Mouse (Mus musculus) cerebellum, adult 2 months (tissue): Measurements from ENCODE around the gene Mtnr1b. TPM values are rescaled to one million over a fixed set of nuclear protein-coding genes. Genes with fewer than 3 reads are reported as not detected.
A peak's percentile ranks its signal among the peaks of the same experiment; 100 is the strongest.

Source experiments
- DNase-seq, 2 experiments: peaks; one replicate each; pipeline ENCODE4 v3.0.0; 2021
- H3K27ac ChIP-seq: fragments of 200-500 bp; 2 replicates; pipeline ENCODE4 v1.5.1; 2012; ENCODE audit warnings: low read length, control low read depth, inconsistent platforms; ENCODE audit not compliant: insufficient read depth
- H3K27me3 ChIP-seq: fragments of 200-500 bp; 2 replicates; pipeline ENCODE4 v1.6.1; 2012; ENCODE audit warnings: inconsistent platforms, mild to moderate bottlenecking, low read length, moderate library complexity; ENCODE audit not compliant: control insufficient read depth, insufficient read depth
- H3K4me1 ChIP-seq: fragments of 200-500 bp; 2 replicates; pipeline ENCODE4 v1.6.1; 2011; ENCODE audit warnings: low read length; ENCODE audit not compliant: control insufficient read depth, insufficient read depth
- H3K4me3 ChIP-seq: fragments of 200-500 bp; replicated peaks from 2 replicates; pipeline ENCODE3; 2011; ENCODE audit warnings: mild to moderate bottlenecking, low read depth, low read length, control low read depth; ENCODE audit not compliant: insufficient read depth
- CTCF ChIP-seq: fragments of 200-500 bp; IDR thresholded peaks from 2 replicates; pipeline ENCODE4 v1.5.1; 2011; ENCODE audit warnings: low read depth, mild to moderate bottlenecking, control low read depth, low read length, moderate library complexity, borderline replicate concordance; ENCODE audit not compliant: insufficient read depth
- POLR2A ChIP-seq: fragments of 200-500 bp; IDR thresholded peaks from 2 replicates; pipeline ENCODE4 v1.6.1; 2011; ENCODE audit warnings: low read length, control low read depth, borderline replicate concordance; ENCODE audit not compliant: insufficient read depth
- WGBS: fragments of 180-500 bp; shearing (Covaris S2); methylation state at CpG from one replicate; pipeline ENCODE4 v1.1.7; 2018; 5-methylcytosine and 5-hydroxymethylcytosine counted together
- polyA plus RNA-seq: library from polyadenylated mRNA; depleted of rRNA; stranded (reverse); fragments of >200 nt; gene quantifications from 2 replicates; pipeline ENCODE4 v1.2.3, GENCODE M21; 2012; rRNA removed

Gene Mtnr1b
- polyA plus RNA-seq: not detected in 2 replicates

DNA sequence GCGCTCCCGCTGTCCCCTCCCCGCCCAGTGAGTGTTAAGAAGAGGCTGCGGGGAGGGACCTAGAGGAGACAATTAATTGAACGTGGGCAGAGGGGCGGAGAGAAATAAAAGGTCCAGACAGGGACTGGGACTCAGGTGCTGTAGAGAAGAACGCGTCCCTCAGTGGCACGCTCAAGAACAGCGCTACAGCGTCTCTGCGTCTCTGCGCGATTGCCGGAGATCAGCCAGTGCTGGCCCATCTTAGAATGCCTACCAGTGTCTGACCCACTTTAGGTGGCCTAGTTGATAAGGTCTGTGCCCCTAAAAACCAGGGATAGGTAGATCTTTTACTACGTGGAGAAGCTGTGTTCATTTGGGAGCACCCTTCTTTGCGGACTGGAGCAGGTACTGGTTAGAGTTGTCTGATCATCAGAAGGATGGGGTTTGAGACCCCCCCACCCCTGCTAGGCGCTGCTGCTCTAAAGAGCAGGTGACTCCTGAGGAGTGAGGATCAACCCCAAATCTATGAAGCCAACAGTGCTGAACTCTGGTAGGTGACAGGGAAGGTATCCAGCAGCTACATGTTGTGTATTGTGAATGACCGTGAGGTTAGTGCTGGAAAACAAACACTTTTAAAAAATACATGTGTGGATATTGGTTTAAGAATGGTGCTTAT lies at the start of gene Mtnr1b:
Gene Mtnr1b, minus strand, starts transcription at position 51 of the 655 bp plus-strand sequence.
- Histone ChIP-seq H3K27me3 (no peaks in the 10 kb centered on the region), H3K4me3 (no peak within 1 kb of the TSS), H3K4me1 (no peaks in the 10 kb centered on the region), H3K27ac (no peak within 1 kb of the TSS)
- DNase-seq: no peak
- WGBS: 59% methylated on average over 19 of the region's 19 CpGs
- TF ChIP-seq POLR2A (no peak), CTCF (no peak)

- TF ChIP-seq POLR2A (no peak), CTCF (no peak)
- H3K27ac ChIP-seq: no peak overlapping the region
- H3K4me1 ChIP-seq: no peaks in the 10 kb centered on the region
- H3K4me3 ChIP-seq: no peak overlapping the region
- no peak for DNase-seq
- 81% methylated on average over 4 of the region's 4 CpGs for WGBS
- H3K27me3 ChIP-seq: no peaks in the 10 kb centered on the region
Observed at GRCm38 (mm10) chr9:15920271-15920670, 45.9 kb upstream of the Mtnr1b start.

- TF ChIP-seq POLR2A (no peak), CTCF (peak; percentile 31; the same call in 1 of the 2 replicates)
- H3K4me3 ChIP-seq: no peak overlapping the region
- H3K27me3 ChIP-seq: no peaks in the 10 kb centered on the region
- H3K27ac ChIP-seq: no peak overlapping the region
- H3K4me1 ChIP-seq: no peaks in the 10 kb centered on the region
- WGBS: 66% methylated on average over 5 of the region's 5 CpGs
- no peak for DNase-seq
Observed at GRCm38 (mm10) chr9:15919373-15920005, 45.1 kb upstream of the Mtnr1b start.

DNA sequence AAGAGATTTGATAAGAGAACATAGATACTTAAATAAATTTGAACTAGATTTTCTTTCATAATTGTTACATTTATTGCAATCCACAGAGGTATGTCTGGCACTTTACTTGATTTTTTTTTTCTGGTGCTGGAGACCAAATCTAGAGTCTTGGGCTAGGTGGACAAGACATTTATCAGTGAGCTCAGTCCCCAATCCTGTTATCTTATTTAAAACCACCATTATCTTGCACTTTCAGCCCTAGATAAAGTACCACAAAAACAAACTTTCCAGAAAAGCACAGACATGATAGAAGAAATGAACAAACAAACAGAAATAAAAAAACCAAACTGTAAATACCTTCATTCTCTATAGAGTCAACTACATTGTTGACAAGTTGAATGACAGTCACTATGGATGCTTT lies 42.2 kb upstream of the Mtnr1b start:
- no peak for DNase-seq
- Histone ChIP-seq H3K27ac (no peak overlapping the region), H3K4me3 (no peak overlapping the region), H3K4me1 (no peaks in the 10 kb centered on the region), H3K27me3 (no peaks in the 10 kb centered on the region)
- TF ChIP-seq CTCF (no peak), POLR2A (no peak)

DNA sequence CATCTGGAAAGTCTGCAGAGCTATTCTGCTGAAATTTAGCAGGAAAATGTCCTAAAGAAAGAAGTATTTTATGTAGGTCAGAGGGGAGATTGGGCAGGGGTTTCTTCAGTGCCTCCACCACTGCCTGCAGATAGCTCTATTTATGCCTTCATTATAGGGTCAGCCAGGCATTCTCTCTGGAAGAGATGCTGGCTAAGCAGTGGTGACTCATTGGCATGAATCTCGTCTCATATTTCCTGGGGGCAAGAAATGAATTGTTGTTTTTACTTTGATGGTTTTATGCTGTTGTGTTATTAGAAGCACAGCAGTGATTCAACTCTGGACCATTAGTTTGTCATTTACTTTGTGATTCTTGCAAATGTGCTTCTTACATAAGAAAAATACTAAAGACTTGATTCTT lies 38.4 kb upstream of the Mtnr1b start:
- Histone ChIP-seq H3K4me1 (no peaks in the 10 kb centered on the region), H3K27ac (no peak overlapping the region), H3K27me3 (no peaks in the 10 kb centered on the region), H3K4me3 (no peak overlapping the region)
- 54% methylated on average over 1 of the region's 1 CpGs for WGBS
- TF ChIP-seq CTCF: no peak
- TF ChIP-seq POLR2A: no peak
- no peak for DNase-seq

DNA sequence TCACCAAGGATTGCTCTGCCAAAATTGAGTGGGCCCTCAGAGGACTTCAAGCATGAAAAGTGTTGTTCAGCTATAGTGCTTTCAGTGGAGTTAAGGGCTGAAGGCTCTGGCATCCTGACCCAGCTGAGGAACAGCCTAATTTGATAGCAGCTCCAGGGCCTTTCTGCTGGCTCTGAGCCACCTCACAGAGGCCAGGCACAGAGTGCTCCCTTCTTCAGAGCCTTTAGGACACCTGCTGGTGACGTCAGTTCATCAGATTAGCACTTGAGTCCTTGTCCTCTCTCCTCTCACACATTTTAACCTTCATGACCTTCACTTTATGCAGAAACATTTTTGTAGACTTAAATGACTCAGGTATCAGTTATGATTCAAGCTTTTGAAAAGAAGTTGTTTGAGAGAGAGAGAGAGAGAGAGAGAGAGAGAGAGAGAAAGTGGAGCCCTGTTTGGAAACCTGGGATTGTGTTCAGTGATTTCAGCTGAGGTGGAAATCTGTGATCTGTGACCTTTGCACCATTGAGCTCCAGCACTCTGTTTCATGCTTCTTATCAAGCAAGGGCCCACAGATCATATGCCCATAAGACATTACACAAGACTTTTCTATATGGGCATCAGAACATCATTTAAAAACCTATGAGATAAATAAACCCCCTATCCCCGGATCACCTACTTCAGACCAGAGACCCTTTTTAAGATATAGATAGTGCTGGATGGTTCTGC lies 35.2 kb upstream of the Mtnr1b start:
- Histone ChIP-seq H3K27ac (no peak overlapping the region), H3K4me1 (no peaks in the 10 kb centered on the region), H3K27me3 (no peaks in the 10 kb centered on the region), H3K4me3 (no peak overlapping the region)
- WGBS: 71% methylated on average over 2 of the region's 2 CpGs
- TF ChIP-seq POLR2A (no peak), CTCF (no peak)
- DNase-seq: peak in 1 of 2 experiments; percentile 12

GRCm38 (mm10) chr9:15903948-15904750 lies 29.8 kb upstream of the Mtnr1b start:
- TF ChIP-seq POLR2A (no peak), CTCF (no peak)
- 58% methylated on average over 9 of the region's 9 CpGs for WGBS
- peak in 1 of 2 experiments; percentile 24 for DNase-seq
- no peak overlapping the region for H3K4me3 ChIP-seq
- no peak overlapping the region; the same call in 1 of the 2 replicates for H3K27ac ChIP-seq
- no peaks in the 10 kb centered on the region for H3K27me3 ChIP-seq
- H3K4me1 ChIP-seq: no peaks in the 10 kb centered on the region

GRCm38 (mm10) chr9:15898112-15898511 lies 23.8 kb upstream of the Mtnr1b start:
- Histone ChIP-seq H3K27ac (no peak overlapping the region), H3K4me3 (no peak overlapping the region), H3K27me3 (no peaks in the 10 kb centered on the region), H3K4me1 (no peaks in the 10 kb centered on the region)
- 77% methylated on average over 2 of the region's 2 CpGs for WGBS
- DNase-seq: no peak
- TF ChIP-seq CTCF (no peak), POLR2A (no peak)
